Mouse (Mus musculus) heart, adult 9 months (tissue): ENCODE results near the gene Sec22c.

Experiments used
- DNase-seq, 2 experiments: peaks; one replicate each; pipeline ENCODE4 v3.0.0; 2022; ENCODE audit warnings: low spot score in 2 of 2

The Sec22c gene

GRCm38 (mm10) chr9:121704646-121705625 is at the start of gene Sec22c:
Gene Sec22c (minus strand): TSS chr9:121705490.
- DNase-seq = peak; percentile 94 to 98

GRCm38 (mm10) chr9:121754624-121755023 is 49.3 kb upstream of the Sec22c start:
- no peak for DNase-seq

DNA sequence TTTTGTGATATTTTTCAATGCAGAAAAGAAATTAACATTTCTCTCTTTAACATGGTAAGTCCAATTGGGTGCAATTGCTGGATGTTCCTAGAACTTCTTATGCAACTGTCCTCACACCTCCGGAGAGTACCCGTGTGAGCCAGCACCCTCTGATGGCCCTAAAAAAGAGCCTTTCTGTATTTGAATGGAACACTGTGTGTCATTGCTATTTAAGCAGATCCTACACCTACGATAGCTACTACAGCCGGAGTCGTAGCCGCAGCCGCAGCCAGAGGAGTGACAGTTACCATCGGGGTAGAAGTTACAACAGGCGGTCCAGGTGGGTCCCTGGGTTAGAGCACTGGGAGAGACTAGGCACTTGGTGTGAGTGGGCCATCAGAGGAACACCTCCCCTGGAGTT is 47.5 kb upstream of the Sec22c start:
- DNase-seq = no peak

DNA sequence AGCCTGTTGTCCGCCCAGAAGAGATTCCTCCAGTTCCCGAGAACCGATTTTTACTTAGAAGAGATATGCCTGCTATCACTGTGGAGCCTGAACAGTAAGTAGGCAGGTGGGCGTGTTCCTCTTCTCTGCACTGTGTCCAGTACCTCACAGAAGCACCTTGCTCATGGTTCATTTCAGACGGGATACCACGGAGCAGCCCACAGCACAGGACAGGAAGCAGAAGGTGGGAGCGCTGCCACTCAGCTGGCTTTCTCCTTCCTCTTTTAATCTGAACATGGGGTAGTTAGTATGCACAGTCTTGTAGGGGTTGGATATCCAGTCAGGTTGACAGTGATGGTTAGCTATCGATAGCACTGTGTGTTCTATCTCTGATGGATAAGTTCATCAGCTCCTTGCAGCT is 38.8 kb upstream of the Sec22c start:
- DNase-seq = no peak

DNA sequence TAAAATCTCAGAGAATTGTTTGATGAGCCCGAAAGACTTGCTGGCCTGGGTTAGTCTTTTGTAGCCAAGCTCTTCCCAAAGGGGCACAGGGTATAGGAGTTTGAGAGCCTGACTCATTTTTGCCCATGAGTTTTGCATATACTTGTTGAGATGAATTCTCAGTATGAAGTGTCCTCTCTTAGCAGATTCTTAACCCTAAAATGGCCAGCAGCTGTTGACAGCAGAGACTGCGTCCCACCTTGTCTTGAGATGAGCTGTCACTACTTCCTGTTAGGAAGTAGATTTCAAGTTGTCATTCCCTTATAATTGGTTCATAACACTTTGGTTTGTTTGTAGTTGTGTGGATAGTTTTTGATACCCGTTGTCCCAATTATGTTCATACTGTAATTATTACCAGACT is 35.9 kb upstream of the Sec22c start:
- DNase-seq = no peak

DNA sequence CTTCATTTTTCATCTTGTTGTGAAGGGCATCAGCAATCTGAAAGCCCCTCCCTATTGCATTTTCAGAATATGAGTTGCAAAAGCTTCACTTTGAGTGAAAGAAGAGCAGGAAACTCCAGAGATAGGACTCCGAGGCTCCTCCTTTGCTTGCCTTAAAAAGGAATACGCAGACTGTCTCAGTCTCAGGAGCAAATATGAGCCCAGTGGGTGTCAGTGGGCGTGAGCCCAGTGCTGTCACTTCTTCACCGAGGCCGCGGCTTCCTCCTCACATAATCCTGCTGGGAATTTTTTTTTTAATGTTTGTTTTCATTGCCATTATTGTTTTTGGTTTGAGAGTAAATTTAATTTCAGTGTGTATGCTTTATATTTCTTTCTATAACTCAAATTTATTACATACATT is 35.2 kb upstream of the Sec22c start:
- DNase-seq = no peak

DNA sequence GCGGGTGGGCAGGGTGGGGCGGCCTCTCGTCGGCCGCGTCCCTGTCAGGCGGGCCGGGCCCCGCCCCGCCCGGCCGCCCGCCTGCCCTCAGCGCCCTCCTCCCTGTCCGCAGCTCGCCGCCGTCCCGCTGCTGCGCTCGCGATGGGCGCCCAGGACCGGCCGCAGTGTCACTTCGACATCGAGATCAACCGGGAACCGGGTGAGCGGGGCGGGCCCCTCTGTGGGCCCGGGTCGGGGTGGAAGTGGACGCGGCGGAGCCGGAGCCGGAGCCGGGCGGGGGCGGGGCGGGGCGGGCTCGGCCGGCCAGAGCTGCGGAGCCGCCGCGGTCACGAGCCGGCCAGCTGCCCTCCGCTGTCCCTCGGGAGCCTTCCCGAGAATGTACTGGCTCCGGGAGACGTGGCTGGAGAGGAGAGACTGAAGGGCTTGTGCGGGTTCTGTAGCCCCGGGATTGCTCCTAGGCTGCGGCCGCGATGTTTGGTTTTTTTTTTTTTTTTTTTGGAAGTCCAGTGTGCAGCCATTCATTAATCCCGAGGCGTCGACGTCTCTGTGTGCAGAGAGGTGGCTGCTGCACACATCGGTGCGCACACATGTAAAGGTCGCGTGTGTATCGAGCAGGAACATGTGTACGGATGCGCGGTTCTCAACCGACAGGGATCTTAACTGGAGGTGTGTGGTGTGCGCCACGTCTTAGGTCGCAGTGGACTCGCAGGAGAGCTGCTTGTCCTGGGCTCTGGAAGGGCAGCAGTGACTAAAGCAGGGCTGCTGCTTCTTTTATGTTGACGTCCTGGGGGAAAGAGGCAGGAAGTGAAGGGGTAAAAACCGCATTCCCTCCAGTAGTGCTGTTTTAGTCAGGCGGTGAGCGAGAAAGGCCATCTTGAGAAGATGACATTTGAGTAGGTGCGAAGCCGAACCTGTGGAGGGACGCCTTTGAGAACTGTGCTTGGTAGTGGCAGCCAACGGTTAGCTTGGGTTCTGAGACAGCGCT is 14.3 kb upstream of the Sec22c start:
- peak in 1 of 2 experiments; percentile 14 for DNase-seq

GRCm38 (mm10) chr9:121718792-121719318 is 13.6 kb upstream of the Sec22c start, which contains the start of gene Nktr:
Gene Nktr (plus strand): TSS chr9:121719169.
- peak; percentile 98 for DNase-seq

DNA sequence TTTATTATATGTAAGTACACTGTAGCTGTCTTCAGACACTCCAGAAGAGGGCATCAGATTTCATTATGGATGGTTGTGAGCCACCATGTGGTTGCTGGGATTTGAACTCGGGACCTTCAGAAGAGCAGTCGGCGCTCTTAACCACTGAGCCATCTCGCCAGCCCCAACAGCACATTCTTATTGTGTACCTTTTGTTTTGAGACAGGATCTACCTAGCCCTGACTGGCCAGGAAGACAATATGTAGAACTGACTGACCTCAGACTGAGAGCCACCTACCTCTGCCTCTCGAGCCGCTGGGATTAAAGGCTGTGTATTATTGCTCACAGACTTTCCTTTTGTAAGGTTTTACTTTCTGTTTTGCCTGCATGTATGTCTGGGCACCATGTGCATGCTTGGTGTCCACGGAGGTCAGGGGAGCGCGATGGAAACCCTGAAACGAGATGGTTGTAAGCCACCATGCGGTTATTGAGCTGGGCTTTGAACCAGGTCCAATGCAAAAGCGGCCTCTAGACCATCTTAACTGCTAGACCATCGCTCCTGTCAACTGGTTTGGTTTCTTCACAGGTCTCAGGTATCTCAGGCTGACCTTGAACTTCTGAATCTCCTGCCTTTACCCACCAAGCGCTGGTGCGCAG is 12.9 kb upstream of the Sec22c start:
- no peak for DNase-seq

DNA sequence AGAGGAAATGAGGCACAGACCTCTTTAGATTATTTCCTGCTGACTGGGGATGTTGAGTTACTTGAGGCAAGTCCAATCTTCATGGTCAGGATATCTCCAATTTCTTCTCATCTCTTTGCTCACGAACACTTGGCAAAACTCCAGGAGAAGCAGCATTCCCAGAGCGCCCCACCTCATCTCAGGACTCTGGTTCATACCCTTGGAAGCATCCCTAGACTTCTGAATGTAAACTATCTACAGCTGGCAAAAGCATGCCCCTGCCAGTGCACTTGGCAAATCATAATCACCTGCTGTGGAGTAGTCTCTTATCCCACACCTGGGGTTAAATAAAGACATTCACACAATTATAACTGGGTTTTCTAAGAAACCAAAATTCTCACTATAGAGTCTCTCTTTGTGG is 11.8 kb upstream of the Sec22c start:
- no peak for DNase-seq

DNA sequence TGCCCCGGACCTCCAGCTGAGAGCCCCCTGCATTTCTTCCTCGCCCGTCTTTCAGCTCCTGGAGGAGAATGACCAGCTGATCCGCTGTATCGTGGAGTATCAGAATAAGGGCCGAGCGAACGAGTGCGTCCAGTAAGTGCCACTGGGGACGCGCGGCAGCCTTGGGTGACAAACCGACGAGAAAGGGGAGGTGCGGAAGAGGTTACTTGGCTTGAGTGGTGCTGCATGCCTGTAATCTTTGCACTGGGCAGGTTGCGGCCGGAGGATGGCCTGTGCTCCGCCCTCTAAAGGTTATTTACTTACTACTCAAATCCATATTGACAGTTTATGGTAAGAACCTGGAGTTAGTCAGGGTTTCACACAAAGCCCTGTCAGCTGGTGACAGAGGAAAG is 5.3 kb upstream of the Sec22c start:
- no peak for DNase-seq

- peak; percentile 98 for DNase-seq
Measured at GRCm38 (mm10) chr9:121709898-121710583, 4.8 kb upstream of the Sec22c start, which contains the start of gene Ss18l2. Gene Ss18l2 (plus strand): TSS chr9:121710329.

- no peak for DNase-seq
Measured at GRCm38 (mm10) chr9:121708506-121709486, 3.5 kb upstream of the Sec22c start.

- no peak for DNase-seq
Measured at GRCm38 (mm10) chr9:121707801-121708200, 2.5 kb upstream of the Sec22c start.

DNA sequence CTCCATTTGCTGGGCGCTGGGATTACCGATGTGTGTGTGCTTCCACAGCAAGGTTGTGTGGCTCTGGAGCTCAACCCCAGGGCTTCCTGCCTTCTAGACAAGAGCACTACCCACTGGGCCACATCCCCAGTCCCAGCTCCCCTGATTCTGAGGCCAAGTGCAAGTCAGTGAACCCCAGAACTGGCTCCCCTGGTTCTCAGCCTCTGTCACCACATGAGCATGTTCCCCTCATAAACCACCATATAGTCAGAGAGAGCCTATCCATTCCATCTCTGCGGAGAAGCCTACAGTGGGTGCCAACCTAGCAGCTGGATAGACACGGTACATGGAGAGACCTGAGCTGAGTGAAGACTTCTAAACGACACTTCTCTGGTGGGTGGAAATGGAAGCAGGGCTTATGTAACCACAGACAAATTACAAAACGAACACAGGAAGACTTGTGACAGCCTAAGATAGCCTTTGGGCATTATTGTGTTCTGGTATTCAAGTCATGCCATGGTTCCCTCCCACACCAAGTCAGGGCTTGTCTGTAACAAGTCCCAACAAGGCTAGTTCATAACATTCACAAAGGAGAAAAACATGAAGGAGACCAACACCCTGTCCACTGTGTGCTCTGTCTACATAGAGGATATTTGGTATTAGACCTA is 862 bp upstream of the Sec22c start:
- no peak for DNase-seq

DNA sequence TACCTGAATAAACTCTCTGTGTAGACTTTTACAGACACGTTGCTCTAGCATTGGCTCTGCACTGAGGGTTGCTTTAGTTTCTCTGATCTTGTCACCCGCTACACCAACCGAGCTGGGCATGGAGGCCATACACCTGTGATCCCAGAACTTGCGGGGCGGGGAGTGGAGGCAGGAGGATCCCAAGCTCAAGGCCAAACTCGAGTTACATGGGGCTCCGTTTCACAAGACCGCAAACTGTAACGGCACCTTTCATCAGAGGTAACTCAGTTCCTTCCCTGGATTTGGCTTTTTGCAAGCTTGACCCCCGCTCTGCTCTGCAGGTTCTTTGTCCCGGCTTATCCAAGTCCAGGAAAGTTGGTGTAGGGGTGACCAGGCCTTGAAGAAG is 1.0 kb downstream of the Sec22c start:
- DNase-seq = no peak

DNA sequence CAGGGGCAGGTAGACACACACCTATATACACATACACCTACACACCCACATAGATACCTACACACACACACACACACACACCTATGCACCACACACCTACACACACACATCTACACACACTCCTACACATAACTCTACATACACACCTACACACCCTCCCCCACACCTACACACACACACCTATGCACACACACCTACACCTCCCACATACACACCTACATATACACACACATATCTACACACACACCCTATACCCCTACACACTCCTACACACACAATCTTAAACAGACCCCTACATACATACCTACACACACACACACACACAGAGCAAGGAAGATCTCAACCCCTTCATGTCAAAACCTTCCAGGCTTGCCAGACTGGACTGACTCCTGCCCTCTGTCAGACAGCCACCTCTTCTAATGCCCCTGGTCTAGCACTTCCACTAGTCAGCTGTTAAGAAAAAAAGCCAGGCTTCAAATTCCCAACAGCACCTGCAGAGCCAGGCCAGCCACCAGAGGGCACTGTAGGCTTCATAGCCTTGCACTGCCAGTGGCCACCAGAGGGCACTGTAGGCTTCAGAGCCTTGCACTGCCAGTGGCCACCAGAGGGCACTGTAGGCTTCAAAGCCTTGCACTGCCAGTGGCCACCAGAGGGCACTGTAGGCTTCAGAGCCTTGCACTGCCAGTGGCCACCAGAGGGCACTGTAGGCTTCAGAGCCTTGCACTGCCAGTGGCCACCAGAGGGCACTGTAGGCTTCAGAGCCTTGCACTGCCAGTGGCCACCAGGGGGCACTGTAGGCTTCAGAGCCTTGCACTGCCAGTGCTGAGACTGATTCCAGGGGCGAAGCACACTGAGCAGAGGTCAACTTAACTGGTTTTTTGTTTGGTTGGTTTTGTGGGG is 7.9 kb downstream of the Sec22c start:
- peak in 1 of 2 experiments; percentile 49 for DNase-seq

DNA sequence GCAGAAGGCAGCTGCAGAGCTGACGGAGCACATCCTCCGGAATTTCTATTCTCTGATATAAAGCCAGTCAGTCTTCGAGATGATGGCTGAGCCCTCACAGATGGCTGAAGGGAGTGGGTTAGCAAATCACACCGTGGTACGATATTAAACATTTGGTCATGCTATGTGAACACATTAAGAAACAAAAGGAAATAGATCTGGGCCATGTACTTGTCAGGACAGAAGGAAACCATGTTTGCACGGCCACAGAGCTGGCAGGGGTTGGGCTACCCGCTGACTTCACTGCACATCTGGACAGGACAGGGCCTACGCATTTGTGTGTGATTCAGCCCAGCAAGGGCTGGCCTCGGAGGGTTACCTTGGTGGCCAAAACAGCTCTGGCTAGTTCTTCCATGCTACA is 8.7 kb downstream of the Sec22c start:
- DNase-seq = no peak
